Mouse (Mus musculus): ENCODE measurements around the gene Hoxc12. TPM values are rescaled to one million over a fixed set of nuclear protein-coding genes. Genes with fewer than 3 reads are reported as not detected.
A peak's percentile ranks its signal among the peaks of the same experiment; 100 is the strongest.

The Hoxc12 gene
- polyA plus RNA-seq, 1 experiment from 2014 or later: not detected

GRCm38 (mm10) chr15:102953561-102953960, 17.0 kb downstream of the Hoxc12 start:
- H3K4me3 ChIP-seq (replicated peaks; ENCODE audit: low read depth, low read length): peak overlapping the region; percentile 59
- ATAC-seq (replicated peaks; ENCODE audit: low FRiP score, low read depth): no peak
- peaks cover 13% of the 10 kb centered on the region for H3K4me1 ChIP-seq (replicated peaks; ENCODE audit: insufficient read depth, low read length)
- H3K4me2 ChIP-seq (ENCODE audit: low read length): peak overlapping the region; percentile 85
- H3K27me3 ChIP-seq (ENCODE audit: insufficient read depth, low read length): peaks cover 34% of the 10 kb centered on the region
- no peak overlapping the region for H3K27ac ChIP-seq
- H3K9ac ChIP-seq (ENCODE audit: low read depth, low read length): no peak overlapping the region
- DNase-seq (ENCODE audit: low spot score): no peak
- WGBS: 46% methylated on average over 6 of the region's 6 CpGs
- H3K9me3 ChIP-seq (replicated peaks; ENCODE audit: low read length): no peaks in the 10 kb centered on the region
- no peaks in the 10 kb centered on the region for H3K36me3 ChIP-seq (ENCODE audit: insufficient read depth, low read length)
- TF ChIP-seq CTCF (IDR thresholded peaks at IDR 0.05; ENCODE audit: low read depth): no peak

GRCm38 (mm10) chr15:102954192-102955006, 17.8 kb downstream of the Hoxc12 start, which contains the start of gene Hoxc11:
TSS of gene Hoxc11 (plus strand) at chr15:102954427.
- Histone ChIP-seq H3K4me1 (replicated peaks; ENCODE audit: insufficient read depth, low read length) (peaks cover 13% of the 10 kb centered on the region), H3K9me3 (replicated peaks; ENCODE audit: low read length) (no peaks in the 10 kb centered on the region), H3K4me2 (ENCODE audit: low read length) (peak within 1 kb of the TSS; percentile 85), H3K9ac (ENCODE audit: low read depth, low read length) (peak within 1 kb of the TSS; percentile 72), H3K4me3 (replicated peaks; ENCODE audit: low read depth, low read length) (peak within 1 kb of the TSS; percentile 59), H3K27ac (peak within 1 kb of the TSS; percentile 82), H3K27me3 (ENCODE audit: insufficient read depth, low read length) (peaks cover 28% of the 10 kb centered on the region), H3K36me3 (ENCODE audit: insufficient read depth, low read length) (no peaks in the 10 kb centered on the region)
- peak; percentile 57 for DNase-seq (ENCODE audit: low spot score)
- no peak for TF ChIP-seq CTCF (IDR thresholded peaks at IDR 0.05; ENCODE audit: low read depth)
- ATAC-seq (replicated peaks; ENCODE audit: low FRiP score, low read depth): 0 out of 2 replicates have a peak, but pooled peaks have one; percentile 15
- under 1% methylated on average over 56 of the region's 57 CpGs for WGBS

GRCm38 (mm10) chr15:102955007-102955382, 18.4 kb downstream of the Hoxc12 start:
- WGBS: 0% methylated on average over 28 of the region's 28 CpGs
- Histone ChIP-seq H3K27me3 (ENCODE audit: insufficient read depth, low read length) (peaks cover 28% of the 10 kb centered on the region), H3K9me3 (replicated peaks; ENCODE audit: low read length) (no peaks in the 10 kb centered on the region), H3K36me3 (ENCODE audit: insufficient read depth, low read length) (no peaks in the 10 kb centered on the region), H3K4me2 (ENCODE audit: low read length) (peak overlapping the region; percentile 85), H3K27ac (peak overlapping the region; percentile 82), H3K4me3 (replicated peaks; ENCODE audit: low read depth, low read length) (peak overlapping the region; percentile 59), H3K9ac (ENCODE audit: low read depth, low read length) (peak overlapping the region; percentile 72), H3K4me1 (replicated peaks; ENCODE audit: insufficient read depth, low read length) (peaks cover 14% of the 10 kb centered on the region)
- DNase-seq (ENCODE audit: low spot score) (peak; percentile 53), ATAC-seq (replicated peaks; ENCODE audit: low FRiP score, low read depth) (peak; percentile 37; the same call in 1 of the 2 replicates)
- TF ChIP-seq CTCF (IDR thresholded peaks at IDR 0.05; ENCODE audit: low read depth): no peak

- Histone ChIP-seq H3K4me2 (ENCODE audit: low read length) (peak overlapping the region; percentile 85), H3K4me3 (replicated peaks; ENCODE audit: low read depth, low read length) (peak overlapping the region; percentile 59), H3K36me3 (ENCODE audit: insufficient read depth, low read length) (no peaks in the 10 kb centered on the region), H3K4me1 (replicated peaks; ENCODE audit: insufficient read depth, low read length) (peaks cover 20% of the 10 kb centered on the region), H3K27ac (peak overlapping the region; percentile 82), H3K9me3 (replicated peaks; ENCODE audit: low read length) (no peaks in the 10 kb centered on the region), H3K9ac (ENCODE audit: low read depth, low read length) (peak overlapping the region; percentile 72), H3K27me3 (ENCODE audit: insufficient read depth, low read length) (peaks cover 20% of the 10 kb centered on the region)
- no peak for TF ChIP-seq CTCF (IDR thresholded peaks at IDR 0.05; ENCODE audit: low read depth)
- peak; percentile 65 for DNase-seq (ENCODE audit: low spot score)
- 2% methylated on average over 39 of the region's 40 CpGs for WGBS
- no peak for ATAC-seq (replicated peaks; ENCODE audit: low FRiP score, low read depth)
Observed at GRCm38 (mm10) chr15:102955833-102956640, 19.5 kb downstream of the Hoxc12 start.

- H3K4me2 ChIP-seq (ENCODE audit: low read length): peak overlapping the region; percentile 85
- DNase-seq (ENCODE audit: low spot score): peak; percentile 49
Observed at GRCm38 (mm10) chr15:102956906-102957305, 20.3 kb downstream of the Hoxc12 start.

GRCm38 (mm10) chr15:102959663-102960191, 23.2 kb downstream of the Hoxc12 start:
- Histone ChIP-seq H3K27ac (peak overlapping the region; percentile 90), H3K4me3 (replicated peaks; ENCODE audit: low read depth, low read length) (peak overlapping the region; percentile 28)
- ATAC-seq (replicated peaks; ENCODE audit: low FRiP score, low read depth): peak; percentile 38; the same call in 1 of the 2 replicates

More at GRCm38 (mm10) chr15:102956906-102957305, 20.3 kb downstream of the Hoxc12 start:
- no peak for TF ChIP-seq CTCF (IDR thresholded peaks at IDR 0.05; ENCODE audit: low read depth)
- Histone ChIP-seq H3K36me3 (ENCODE audit: insufficient read depth, low read length) (no peaks in the 10 kb centered on the region), H3K27me3 (ENCODE audit: insufficient read depth, low read length) (peaks cover 14% of the 10 kb centered on the region), H3K27ac (peak overlapping the region; percentile 82; the same call in 1 of the 2 replicates), H3K4me1 (replicated peaks; ENCODE audit: insufficient read depth, low read length) (peaks cover 26% of the 10 kb centered on the region), H3K9ac (ENCODE audit: low read depth, low read length) (peak overlapping the region; percentile 24), H3K4me3 (replicated peaks; ENCODE audit: low read depth, low read length) (0 out of 2 replicates have a peak overlapping the region, but pooled peaks have one; percentile 59), H3K9me3 (replicated peaks; ENCODE audit: low read length) (no peaks in the 10 kb centered on the region)
- ATAC-seq (replicated peaks; ENCODE audit: low FRiP score, low read depth): 0 out of 2 replicates have a peak, but pooled peaks have one; percentile 7
- whole genome bisulfite sequencing: 13% methylated on average over 12 of the region's 12 CpGs

More at GRCm38 (mm10) chr15:102959663-102960191, 23.2 kb downstream of the Hoxc12 start:
- Histone ChIP-seq H3K4me2 (ENCODE audit: low read length) (peak overlapping the region; percentile 90), H3K9me3 (replicated peaks; ENCODE audit: low read length) (no peaks in the 10 kb centered on the region), H3K27me3 (ENCODE audit: insufficient read depth, low read length) (no peaks in the 10 kb centered on the region), H3K4me1 (replicated peaks; ENCODE audit: insufficient read depth, low read length) (peaks cover 25% of the 10 kb centered on the region), H3K9ac (ENCODE audit: low read depth, low read length) (peak overlapping the region; percentile 62), H3K36me3 (ENCODE audit: insufficient read depth, low read length) (no peaks in the 10 kb centered on the region)
- DNase-seq (ENCODE audit: low spot score): peak; percentile 94
- whole genome bisulfite sequencing: 2% methylated on average over 12 of the region's 13 CpGs
- no peak for TF ChIP-seq CTCF (IDR thresholded peaks at IDR 0.05; ENCODE audit: low read depth)
